Mouse (Mus musculus): ENCODE results near the gene Kif13a.

The Kif13a gene

GRCm38 (mm10) chr13:46727038-46727836 lies 202.4 kb downstream of the Kif13a start:
- DNase-seq (ENCODE audit: low spot score) = peak; percentile 56

GRCm38 (mm10) chr13:46726288-46727037 lies 203.2 kb downstream of the Kif13a start:
- DNase-seq (ENCODE audit: low spot score) = no peak

GRCm38 (mm10) chr13:46725227-46725626 lies 204.4 kb downstream of the Kif13a start:
- no peak for DNase-seq (ENCODE audit: low spot score)

- no peak for DNase-seq (ENCODE audit: low spot score)
Measured at GRCm38 (mm10) chr13:46724371-46724770, 205.3 kb downstream of the Kif13a start.

GRCm38 (mm10) chr13:46721009-46721408 lies 208.7 kb downstream of the Kif13a start:
- DNase-seq (ENCODE audit: low spot score) = no peak

- no peak for DNase-seq (ENCODE audit: low spot score)
Measured at GRCm38 (mm10) chr13:46718893-46719400, 210.7 kb downstream of the Kif13a start.

- no peak for DNase-seq (ENCODE audit: low spot score)
Measured at GRCm38 (mm10) chr13:46715976-46716639, 213.6 kb downstream of the Kif13a start.

GRCm38 (mm10) chr13:46713486-46713885 lies 216.2 kb downstream of the Kif13a start:
- no peak for DNase-seq (ENCODE audit: low spot score)

GRCm38 (mm10) chr13:46703138-46703537 lies 226.5 kb downstream of the Kif13a start:
- DNase-seq (ENCODE audit: low spot score) = no peak

- DNase-seq (ENCODE audit: low spot score) = no peak
Measured at GRCm38 (mm10) chr13:46701486-46701885, 228.2 kb downstream of the Kif13a start.

- DNase-seq (ENCODE audit: low spot score) = no peak
Measured at GRCm38 (mm10) chr13:46699372-46699771, 230.3 kb downstream of the Kif13a start.

All from urinary bladder, postnatal 25 days (tissue).